Mouse (Mus musculus) CD4-positive, CD25-positive, alpha-beta regulatory T cell, adult 2 months (primary cell): ENCODE results near the gene Zmym2.
"Not testable (repeated sequence)": the region's sequence is repeated elsewhere in the genome, so short reads cannot be mapped to it uniquely, and the experiment has no call there.

ENCODE experiments used
- DNase-seq: peaks from one replicate; pipeline ENCODE4 v3.0.0-alpha.2; 2012; ENCODE audit warnings: low read depth, low spot score

Gene Zmym2

GRCm38 (mm10) chr14:56886594-56887513, at the start of gene Zmym2:
Gene Zmym2, plus strand, starts transcription at chr14:56886653.
- peak; percentile 90 for DNase-seq

- no peak for DNase-seq
Observed at GRCm38 (mm10) chr14:56844033-56844432, 42.4 kb upstream of the Zmym2 start.

GRCm38 (mm10) chr14:56844507-56844906, 41.9 kb upstream of the Zmym2 start:
- no peak for DNase-seq

GRCm38 (mm10) chr14:56848322-56848721, 38.1 kb upstream of the Zmym2 start:
- no peak for DNase-seq

- no peak for DNase-seq
Observed at GRCm38 (mm10) chr14:56849681-56850080, 36.8 kb upstream of the Zmym2 start.

GRCm38 (mm10) chr14:56864041-56864440, 22.4 kb upstream of the Zmym2 start:
- no peak for DNase-seq

GRCm38 (mm10) chr14:56864641-56865040, 21.8 kb upstream of the Zmym2 start:
- DNase-seq = no peak

GRCm38 (mm10) chr14:56865112-56865511, 21.3 kb upstream of the Zmym2 start:
- DNase-seq = not testable (repeated sequence)

GRCm38 (mm10) chr14:56873525-56873924, 12.9 kb upstream of the Zmym2 start:
- no peak for DNase-seq

- no peak for DNase-seq
Observed at GRCm38 (mm10) chr14:56875586-56876159, 10.8 kb upstream of the Zmym2 start.

GRCm38 (mm10) chr14:56881271-56881670, 5.2 kb upstream of the Zmym2 start:
- DNase-seq = no peak

GRCm38 (mm10) chr14:56883431-56883830, 3.0 kb upstream of the Zmym2 start:
- no peak for DNase-seq

- peak; percentile 93 for DNase-seq
Observed at GRCm38 (mm10) chr14:56885308-56885771, 1.1 kb upstream of the Zmym2 start.

- peak; percentile 88 for DNase-seq
Observed at GRCm38 (mm10) chr14:56885986-56886593, 363 bp upstream of the Zmym2 start.

- DNase-seq = no peak
Observed at GRCm38 (mm10) chr14:56887514-56887880, 1.0 kb downstream of the Zmym2 start.

GRCm38 (mm10) chr14:56887887-56888286, 1.4 kb downstream of the Zmym2 start:
- DNase-seq = peak; percentile 92

GRCm38 (mm10) chr14:56888416-56888815, 2.0 kb downstream of the Zmym2 start:
- no peak for DNase-seq

GRCm38 (mm10) chr14:56894417-56894816, 8.0 kb downstream of the Zmym2 start:
- no peak for DNase-seq

- DNase-seq = no peak
Observed at GRCm38 (mm10) chr14:56896521-56896920, 10.1 kb downstream of the Zmym2 start.

GRCm38 (mm10) chr14:56897475-56897874, 11.0 kb downstream of the Zmym2 start:
- no peak for DNase-seq

GRCm38 (mm10) chr14:56899656-56900055, 13.2 kb downstream of the Zmym2 start:
- no peak for DNase-seq

- DNase-seq = no peak
Observed at GRCm38 (mm10) chr14:56903039-56903438, 16.6 kb downstream of the Zmym2 start.
